16 mouse cellular contexts compared by ENCODE assay signal in genomic region chr19:37072871-37073629, GRCm38 (mm10).
DNase-seq lines count a peak whose midpoint lies in the region; ATAC-seq and TF ChIP-seq lines count a peak whose summit lies in the region.
"Had no signal": no experiment of that assay in that cellular context is flagged by ENCODE, and none has a peak within 500 bp of the region (broad histone marks: within the 10 kb centered on the region; RNA-seq: fewer than 3 reads in every experiment).

No protein-coding gene starts in this region.

- H3K4me1 ChIP-seq in hindbrain, embryonic 13.5 days (replicated peaks), result 0 out of 2 replicates have a peak, but pooled peaks cover 3% of the 10 kb centered on the region
- H3K4me1 ChIP-seq in hindbrain, embryonic 14.5 days (replicated peaks; ENCODE audit: control insufficient read depth, insufficient read depth, low read length), result no peaks in the 10 kb centered on the region
- H3K4me1 ChIP-seq in midbrain, embryonic 16.5 days (ENCODE audit: control insufficient read depth, insufficient read depth, low read length), result no peaks in the 10 kb centered on the region
- H3K4me1 ChIP-seq in midbrain, postnatal 0 days (ENCODE audit: insufficient read depth, low read length), result no peaks in the 10 kb centered on the region
- no peaks in the 10 kb centered on the region; the same call in 1 of the 2 replicates for H3K4me1 ChIP-seq in neural tube, embryonic 14.5 days (ENCODE audit: control insufficient read depth, insufficient read depth, low read length)
- H3K4me1 ChIP-seq: kidney, embryonic 15.5 days had no signal

- H3K27me3 ChIP-seq in hindbrain, embryonic 13.5 days, result no peaks in the 10 kb centered on the region
- no peaks in the 10 kb centered on the region for H3K27me3 ChIP-seq in hindbrain, embryonic 14.5 days (ENCODE audit: control insufficient read depth, insufficient read depth, low read length)
- no peaks in the 10 kb centered on the region for H3K27me3 ChIP-seq in midbrain, embryonic 16.5 days (ENCODE audit: control insufficient read depth, insufficient read depth, low read depth, low read length)
- H3K27me3 ChIP-seq in midbrain, postnatal 0 days (ENCODE audit: insufficient read depth, low read length), result no peaks in the 10 kb centered on the region
- H3K27me3 ChIP-seq in neural tube, embryonic 14.5 days (ENCODE audit: control insufficient read depth, insufficient read depth, low read length), result no peaks in the 10 kb centered on the region
- H3K27me3 ChIP-seq: forebrain, embryonic 12.5 days; kidney, embryonic 15.5 days; liver, embryonic 13.5 days had no signal

- WGBS in hindbrain, embryonic 13.5 days, result 58% methylated on average over 5 of the region's 5 CpGs
- WGBS in hindbrain, embryonic 14.5 days, result 51% methylated on average over 5 of the region's 5 CpGs
- WGBS in midbrain, embryonic 16.5 days, result 41% methylated on average over 5 of the region's 5 CpGs
- WGBS in midbrain, postnatal 0 days, result 40% methylated on average over 5 of the region's 5 CpGs
- 50% methylated on average over 5 of the region's 5 CpGs for WGBS in neural tube, embryonic 14.5 days

- TF ChIP-seq CTCF in midbrain, postnatal 0 days (IDR thresholded peaks at IDR 0.05), result no peak

- H3K4me2 ChIP-seq in hindbrain, embryonic 13.5 days, result no peak overlapping the region
- no peak overlapping the region for H3K4me2 ChIP-seq in hindbrain, embryonic 14.5 days (replicated peaks)
- no peak overlapping the region for H3K4me2 ChIP-seq in midbrain, embryonic 16.5 days (ENCODE audit: low read length)
- no peak overlapping the region for H3K4me2 ChIP-seq in midbrain, postnatal 0 days (ENCODE audit: low read depth, low read length, poor library complexity, severe bottlenecking)
- H3K4me2 ChIP-seq in neural tube, embryonic 14.5 days (ENCODE audit: low read depth, low read length), result no peak overlapping the region
- H3K4me2 ChIP-seq: forebrain, embryonic 12.5 days; kidney, embryonic 15.5 days; liver, embryonic 13.5 days had no signal

- no peaks in the 10 kb centered on the region for H3K9me3 ChIP-seq in hindbrain, embryonic 13.5 days
- H3K9me3 ChIP-seq in hindbrain, embryonic 14.5 days (ENCODE audit: control insufficient read depth, low read length), result no peaks in the 10 kb centered on the region
- no peaks in the 10 kb centered on the region for H3K9me3 ChIP-seq in midbrain, embryonic 16.5 days (replicated peaks; ENCODE audit: control insufficient read depth, low read length, poor library complexity, severe bottlenecking)
- H3K9me3 ChIP-seq in midbrain, postnatal 0 days (ENCODE audit: low read length), result no peaks in the 10 kb centered on the region
- H3K9me3 ChIP-seq in neural tube, embryonic 14.5 days (ENCODE audit: control insufficient read depth, low read length), result no peaks in the 10 kb centered on the region
- H3K9me3 ChIP-seq: forebrain, embryonic 12.5 days; heart, embryonic 10.5 days; kidney, embryonic 15.5 days; liver, embryonic 13.5 days had no signal

- H3K4me3 ChIP-seq in hindbrain, embryonic 13.5 days, result no peak overlapping the region
- H3K4me3 ChIP-seq in hindbrain, embryonic 14.5 days (replicated peaks; ENCODE audit: low read length), result no peak overlapping the region
- H3K4me3 ChIP-seq in midbrain, embryonic 16.5 days (ENCODE audit: low read depth, low read length), result no peak overlapping the region
- no peak overlapping the region for H3K4me3 ChIP-seq in midbrain, postnatal 0 days (ENCODE audit: low read depth, low read length)
- no peak overlapping the region for H3K4me3 ChIP-seq in neural tube, embryonic 14.5 days (ENCODE audit: low read depth, low read length)
- H3K4me3 ChIP-seq: forebrain, embryonic 12.5 days; heart, embryonic 10.5 days; kidney, embryonic 15.5 days; liver, embryonic 13.5 days; myocyte had no signal

- H3K9ac ChIP-seq in hindbrain, embryonic 13.5 days, result no peak overlapping the region
- H3K9ac ChIP-seq in hindbrain, embryonic 14.5 days, result no peak overlapping the region
- no peak overlapping the region for H3K9ac ChIP-seq in midbrain, embryonic 16.5 days (ENCODE audit: low read depth, low read length)
- H3K9ac ChIP-seq in midbrain, postnatal 0 days (replicated peaks; ENCODE audit: low read length, poor library complexity, severe bottlenecking), result no peak overlapping the region
- no peak overlapping the region for H3K9ac ChIP-seq in neural tube, embryonic 14.5 days (replicated peaks; ENCODE audit: low read depth, low read length)
- H3K9ac ChIP-seq: forebrain, embryonic 12.5 days; kidney, embryonic 15.5 days; liver, embryonic 13.5 days had no signal

- DNase-seq in hindbrain, embryonic 14.5 days (ENCODE audit: low spot score), result no peak
- no peak for DNase-seq in midbrain, postnatal 0 days (ENCODE audit: low spot score)
- DNase-seq in ZHBTc4 (ENCODE audit: low read depth, low spot score), result peak; percentile 43
- no peak for DNase-seq in cerebellum, adult 9-11 months
- DNase-seq in ovary, postnatal 10 days (ENCODE audit: low spot score), result no peak
- DNase-seq: cerebellum, adult 11-12 months; heart, postnatal 4 days; liver, embryonic 13.5 days had no signal

- ATAC-seq in hindbrain, embryonic 13.5 days (ENCODE audit: low FRiP score), result no peak
- ATAC-seq in hindbrain, embryonic 14.5 days (ENCODE audit: low FRiP score), result no peak
- ATAC-seq in midbrain, embryonic 16.5 days, result peak; percentile 32; the same call in 1 of the 2 replicates
- ATAC-seq in midbrain, postnatal 0 days (ENCODE audit: low FRiP score), result no peak
- peak; percentile 65; the same call in 1 of the 2 replicates for ATAC-seq in neural tube, embryonic 14.5 days (ENCODE audit: low read depth)
- ATAC-seq: CD4-positive, CD25-positive, alpha-beta regulatory T cell, adult 4 months had no signal

- H3K27ac ChIP-seq in hindbrain, embryonic 13.5 days, result peak overlapping the region; percentile 30; the same call in 1 of the 2 replicates
- no peak overlapping the region for H3K27ac ChIP-seq in hindbrain, embryonic 14.5 days
- H3K27ac ChIP-seq in midbrain, embryonic 16.5 days (ENCODE audit: low read length), result no peak overlapping the region
- H3K27ac ChIP-seq in midbrain, postnatal 0 days (ENCODE audit: low read depth, low read length), result no peak overlapping the region
- no peak overlapping the region for H3K27ac ChIP-seq in neural tube, embryonic 14.5 days (ENCODE audit: low read depth, low read length)
- H3K27ac ChIP-seq: forebrain, embryonic 12.5 days; kidney, embryonic 15.5 days; liver, embryonic 13.5 days had no signal

- H3K36me3 ChIP-seq in hindbrain, embryonic 13.5 days, result peaks cover 2% of the 10 kb centered on the region; the same call in 1 of the 2 replicates
- no peaks in the 10 kb centered on the region for H3K36me3 ChIP-seq in hindbrain, embryonic 14.5 days (replicated peaks; ENCODE audit: control insufficient read depth, insufficient read depth)
- no peaks in the 10 kb centered on the region for H3K36me3 ChIP-seq in midbrain, embryonic 16.5 days (ENCODE audit: control insufficient read depth, insufficient read depth, low read length)
- no peaks in the 10 kb centered on the region for H3K36me3 ChIP-seq in midbrain, postnatal 0 days (ENCODE audit: insufficient read depth, low read length)
- no peaks in the 10 kb centered on the region for H3K36me3 ChIP-seq in neural tube, embryonic 14.5 days (ENCODE audit: control insufficient read depth, insufficient read depth, low read length)
- H3K36me3 ChIP-seq: forebrain, embryonic 12.5 days; heart, embryonic 10.5 days; kidney, embryonic 15.5 days; liver, embryonic 13.5 days had no signal

Comparison
In these comparisons a context has a peak if more than half of its experiments do, and no peak if none do; other contexts are left out.
1. ATAC-seq: peak in midbrain, embryonic 16.5 days (single experiment) and neural tube, embryonic 14.5 days (single experiment); none in hindbrain, embryonic 13.5 days (single experiment), hindbrain, embryonic 14.5 days (single experiment) and midbrain, postnatal 0 days (single experiment).